Mouse (Mus musculus): ENCODE data around the gene Col8a2. TPM values are rescaled to one million over a fixed set of nuclear protein-coding genes. Genes with fewer than 3 reads are reported as not detected.

The Col8a2 gene
- polyA plus RNA-seq (2017; shearing (Covaris generic)), result not detected

GRCm38 (mm10) chr4:126286492-126286891 is at the start of gene Col8a2:
Col8a2 (plus strand) TSS chr4:126286793.

GRCm38 (mm10) chr4:126256131-126256791 is 30.3 kb upstream of the Col8a2 start, which contains the start of gene Map7d1:
Map7d1 (minus strand) TSS chr4:126256343.

GRCm38 (mm10) chr4:126262119-126262807 is 24.3 kb upstream of the Col8a2 start, which contains the start of gene Trappc3:
Trappc3 (plus strand) TSS chr4:126262325.

GRCm38 (mm10) chr4:126321111-126321853 is 34.7 kb downstream of the Col8a2 start, which contains the start of gene Adprhl2:
Adprhl2 (minus strand) TSS chr4:126321703.

GRCm38 (mm10) chr4:126325281-126325861 is 38.8 kb downstream of the Col8a2 start, which contains the start of gene Tekt2:
Tekt2 (minus strand) TSS chr4:126325688.

Other genes with a start within 250 kb of the Col8a2 start
- gene Mrps15, start 239.9 kb upstream of the Col8a2 start, polyA plus RNA-seq (2017; shearing (Covaris generic)), result 66.3 TPM
- not detected for gene Oscp1, start 228.2 kb upstream of the Col8a2 start, polyA plus RNA-seq (2017; shearing (Covaris generic))
- 15.1 TPM for gene Lsm10, start 190.2 kb upstream of the Col8a2 start, polyA plus RNA-seq (2017; shearing (Covaris generic))
- gene Stk40, start 182.8 kb upstream of the Col8a2 start, polyA plus RNA-seq (2017; shearing (Covaris generic)), result 62.6 TPM
- 17.9 TPM for gene Eva1b, start 139.0 kb upstream of the Col8a2 start, polyA plus RNA-seq (2017; shearing (Covaris generic))
- 0.41 TPM for gene Sh3d21, start 123.3 kb upstream of the Col8a2 start, polyA plus RNA-seq (2017; shearing (Covaris generic))
- gene Thrap3, start 84.0 kb upstream of the Col8a2 start, polyA plus RNA-seq (2017; shearing (Covaris generic)), result 314 TPM
- 45.1 TPM for gene Map7d1, start 30.4 kb upstream of the Col8a2 start, polyA plus RNA-seq (2017; shearing (Covaris generic))
- 56.9 TPM for gene Trappc3, start 24.5 kb upstream of the Col8a2 start, polyA plus RNA-seq (2017; shearing (Covaris generic))
- gene Adprhl2, start 34.9 kb downstream of the Col8a2 start, polyA plus RNA-seq (2017; shearing (Covaris generic)), result 43.2 TPM
- not detected for gene Tekt2, start 38.9 kb downstream of the Col8a2 start, polyA plus RNA-seq (2017; shearing (Covaris generic))
- 42.0 TPM for gene Ago3, start 142.8 kb downstream of the Col8a2 start, polyA plus RNA-seq (2017; shearing (Covaris generic))
- 4.2 TPM for gene Ago1, start 181.8 kb downstream of the Col8a2 start, polyA plus RNA-seq (2017; shearing (Covaris generic))
- gene Ago4, start 246.7 kb downstream of the Col8a2 start, polyA plus RNA-seq (2017; shearing (Covaris generic)), result 0.50 TPM